Mouse (Mus musculus) embryonic facial prominence, embryonic 10.5 days (tissue): ENCODE results near the gene Tssk1. TPM values are rescaled to one million over a fixed set of nuclear protein-coding genes. Genes with fewer than 3 reads are reported as not detected.

Experiments
- DNase-seq: peaks from one replicate; pipeline ENCODE4 v3.0.0-alpha.2; 2017; ENCODE audit warnings: low spot score
- H3K27ac ChIP-seq: fragments of 300-500 bp; sonication (generic); replicated peaks from 2 replicates; pipeline ENCODE4 v1.5.1; 2016; ENCODE audit warnings: mild to moderate bottlenecking
- H3K27me3 ChIP-seq: fragments of 300-500 bp; sonication (generic); replicated peaks from 2 replicates; pipeline ENCODE4 v1.6.1; 2016; ENCODE audit warnings: low read depth, mild to moderate bottlenecking; ENCODE audit not compliant: poor library complexity, severe bottlenecking
- H3K36me3 ChIP-seq: fragments of 300-500 bp; sonication (generic); replicated peaks from 2 replicates; pipeline ENCODE4 v1.6.1; 2016; ENCODE audit warnings: mild to moderate bottlenecking, moderate library complexity
- H3K4me1 ChIP-seq: fragments of 300-500 bp; sonication (generic); 2 replicates; pipeline ENCODE4 v1.6.1; 2016
- H3K4me3 ChIP-seq: fragments of 300-500 bp; sonication (generic); 2 replicates; pipeline ENCODE4 v1.5.1; 2016; ENCODE audit warnings: mild to moderate bottlenecking, moderate library complexity
- H3K9me3 ChIP-seq: fragments of 300-500 bp; sonication (generic); 2 replicates; pipeline ENCODE4 v1.6.1; 2016; ENCODE audit warnings: mild to moderate bottlenecking
- WGBS: fragments of 180-500 bp; shearing (Covaris S2); methylation state at CpG from one replicate; pipeline ENCODE4 v1.1.7; 2016; 5-methylcytosine and 5-hydroxymethylcytosine counted together
- polyA plus RNA-seq: library from polyadenylated mRNA; unstranded; fragments of >200 nt; fragmentation: Nextera tagmentation; extraction: Ambion mirVana; gene quantifications from 2 replicates; pipeline ENCODE4 v1.2.1, GENCODE M21; 2016

Tssk1 gene
- polyA plus RNA-seq, result 0.04 TPM in 1 of 2 replicates, not detected in the other

DNA sequence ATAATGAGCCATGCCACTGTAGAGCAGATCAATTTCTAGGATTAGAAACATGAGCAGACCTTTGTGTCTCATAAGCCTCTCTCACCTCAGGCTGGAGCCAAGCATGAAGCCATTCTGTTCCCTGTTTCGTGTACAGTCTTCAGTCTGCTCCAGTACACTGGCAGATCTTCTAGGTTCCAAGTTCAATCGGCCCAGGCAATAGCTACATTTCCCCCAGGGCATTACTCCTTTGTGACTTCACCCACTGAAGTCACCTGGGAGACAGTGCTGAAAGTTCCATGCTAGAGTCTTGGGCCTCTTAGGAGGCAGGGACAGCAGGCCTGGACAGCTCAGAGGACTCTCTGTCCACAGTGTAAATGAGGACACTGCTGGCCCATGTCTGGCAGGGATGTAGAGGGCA lies at the start of gene Tssk1:
TSS of gene Tssk1 (plus strand) at position 301 of the 400 bp plus-strand sequence.
- no peak within 1 kb of the TSS for H3K27ac ChIP-seq
- no peaks in the 10 kb centered on the region for H3K27me3 ChIP-seq
- no peak within 1 kb of the TSS for H3K4me3 ChIP-seq
- peaks cover 22% of the 10 kb centered on the region for H3K36me3 ChIP-seq
- peaks cover 26% of the 10 kb centered on the region for H3K4me1 ChIP-seq
- no peak for DNase-seq
- 75% methylated on average over 2 of the region's 2 CpGs for WGBS
- no peaks in the 10 kb centered on the region for H3K9me3 ChIP-seq

DNA sequence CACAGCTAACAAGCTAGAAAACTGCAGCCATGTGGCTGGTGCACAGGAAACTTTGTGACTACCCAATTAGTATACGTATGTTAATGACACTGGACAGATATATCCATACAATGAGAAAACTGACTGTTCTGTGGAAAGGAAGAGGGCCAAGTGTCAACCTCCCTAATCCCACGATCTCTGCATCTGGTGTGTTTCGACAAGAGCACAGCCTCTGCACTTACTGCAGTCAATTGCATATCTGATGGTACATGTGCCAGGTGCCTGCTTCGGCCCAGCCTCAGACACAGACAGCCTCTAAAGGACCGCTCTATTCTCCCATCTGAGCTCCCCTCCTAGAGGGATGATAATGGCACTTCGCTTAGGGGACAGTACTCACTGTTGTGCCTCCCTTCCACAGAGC lies 45.6 kb upstream of the Tssk1 start:
- 94% methylated on average over 6 of the region's 6 CpGs for WGBS
- H3K36me3 ChIP-seq, result peaks cover 98% of the 10 kb centered on the region
- H3K27ac ChIP-seq, result no peak overlapping the region
- no peaks in the 10 kb centered on the region for H3K4me1 ChIP-seq
- no peaks in the 10 kb centered on the region for H3K27me3 ChIP-seq
- no peak overlapping the region for H3K4me3 ChIP-seq
- no peak for DNase-seq
- no peaks in the 10 kb centered on the region for H3K9me3 ChIP-seq

DNA sequence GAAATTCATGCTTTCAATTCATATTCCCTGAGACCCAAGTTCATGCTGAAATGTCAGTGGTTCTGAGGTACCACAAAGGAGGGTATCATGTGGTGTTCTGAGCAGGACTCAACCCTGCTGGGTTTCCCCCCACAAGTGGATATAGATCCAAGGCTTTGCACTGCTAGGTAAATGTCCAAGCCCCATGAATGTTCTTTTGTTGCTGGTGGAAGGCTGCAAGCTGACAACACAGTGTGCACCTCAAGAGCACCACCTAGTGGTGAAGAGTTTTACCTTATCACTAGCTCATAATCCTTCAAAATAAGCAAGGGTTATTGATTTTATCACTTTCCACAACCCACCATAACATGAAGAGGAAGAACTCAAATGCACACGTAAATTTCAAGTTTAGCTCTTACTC lies 45.1 kb upstream of the Tssk1 start:
- DNase-seq, result no peak
- 31% methylated on average over 1 of the region's 1 CpGs for WGBS

DNA sequence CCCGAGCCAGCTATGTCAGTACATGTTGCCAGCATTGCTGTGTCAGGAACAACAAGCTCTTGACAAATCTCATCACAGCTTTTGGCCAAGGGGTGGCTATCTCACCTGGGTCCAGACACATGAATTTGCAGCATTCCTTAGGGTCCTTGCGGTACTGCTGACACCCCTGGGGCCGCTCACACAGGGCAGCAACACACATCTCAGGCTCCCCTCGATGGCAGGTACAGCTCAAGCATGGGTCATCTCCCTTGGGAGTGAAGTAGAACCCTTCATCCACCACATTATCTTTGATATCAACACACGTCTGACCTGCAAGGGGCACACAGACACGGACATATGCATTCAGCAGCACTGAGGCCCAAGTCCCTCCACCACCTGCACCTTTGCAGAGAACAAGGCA lies 44.5 kb upstream of the Tssk1 start:
- Histone ChIP-seq H3K4me1 (no peaks in the 10 kb centered on the region), H3K9me3 (no peaks in the 10 kb centered on the region), H3K27me3 (no peaks in the 10 kb centered on the region), H3K27ac (no peak overlapping the region), H3K4me3 (no peak overlapping the region), H3K36me3 (peaks cover 98% of the 10 kb centered on the region)
- WGBS, result 85% methylated on average over 6 of the region's 6 CpGs
- DNase-seq, result no peak

More for the DNA sequence above, 45.1 kb upstream of the Tssk1 start:
- Histone ChIP-seq H3K27me3 (no peaks in the 10 kb centered on the region), H3K4me3 (no peak overlapping the region), H3K4me1 (no peaks in the 10 kb centered on the region), H3K9me3 (no peaks in the 10 kb centered on the region), H3K27ac (no peak overlapping the region), H3K36me3 (peaks cover 98% of the 10 kb centered on the region)

DNA sequence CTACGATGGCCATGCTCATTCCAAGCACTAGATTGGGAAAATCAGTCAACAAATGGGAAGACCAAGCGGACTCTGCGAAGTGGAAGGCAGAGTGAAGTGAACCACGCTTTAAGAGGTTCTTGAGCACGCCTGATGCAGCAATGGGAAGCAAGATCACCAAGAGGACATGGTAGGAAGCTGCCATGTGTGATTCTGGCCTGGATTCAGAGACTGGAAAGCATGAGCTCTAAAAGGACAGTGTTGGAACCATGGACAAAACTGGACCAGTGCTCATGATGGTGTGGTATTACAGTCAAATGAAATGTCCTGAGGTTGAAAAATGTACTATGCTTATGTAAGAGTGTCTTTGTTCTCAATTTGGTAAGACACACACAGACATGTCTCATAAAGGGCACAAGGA lies 42.7 kb upstream of the Tssk1 start:
- Histone ChIP-seq H3K27me3 (no peaks in the 10 kb centered on the region), H3K4me3 (no peak overlapping the region), H3K27ac (no peak overlapping the region), H3K9me3 (no peaks in the 10 kb centered on the region), H3K4me1 (no peaks in the 10 kb centered on the region), H3K36me3 (peaks cover 97% of the 10 kb centered on the region)
- no peak for DNase-seq
- 96% methylated on average over 5 of the region's 5 CpGs for WGBS

DNA sequence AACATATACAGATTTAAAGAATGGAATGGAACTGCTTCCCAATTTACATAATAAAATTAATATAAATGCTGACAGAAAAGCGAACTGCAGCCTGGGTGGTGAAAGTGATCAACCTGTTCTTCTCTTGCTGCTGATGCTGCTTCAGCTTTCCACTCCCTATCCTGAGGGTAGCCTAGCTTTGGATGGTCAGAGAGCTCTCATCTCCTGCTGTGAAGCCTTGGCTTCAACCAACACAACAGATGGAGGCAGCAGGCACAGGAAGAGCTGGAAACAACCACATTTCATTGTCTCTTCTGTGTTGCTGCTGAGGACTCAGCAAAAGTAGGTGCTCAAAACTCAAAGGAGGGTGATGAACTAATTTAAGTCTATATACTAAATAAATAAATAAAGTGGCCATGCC lies 42.2 kb upstream of the Tssk1 start:
- Histone ChIP-seq H3K36me3 (peaks cover 97% of the 10 kb centered on the region), H3K27me3 (no peaks in the 10 kb centered on the region), H3K4me3 (no peak overlapping the region), H3K9me3 (no peaks in the 10 kb centered on the region), H3K4me1 (no peaks in the 10 kb centered on the region), H3K27ac (no peak overlapping the region)
- 96% methylated on average over 1 of the region's 1 CpGs for WGBS
- no peak for DNase-seq

DNA sequence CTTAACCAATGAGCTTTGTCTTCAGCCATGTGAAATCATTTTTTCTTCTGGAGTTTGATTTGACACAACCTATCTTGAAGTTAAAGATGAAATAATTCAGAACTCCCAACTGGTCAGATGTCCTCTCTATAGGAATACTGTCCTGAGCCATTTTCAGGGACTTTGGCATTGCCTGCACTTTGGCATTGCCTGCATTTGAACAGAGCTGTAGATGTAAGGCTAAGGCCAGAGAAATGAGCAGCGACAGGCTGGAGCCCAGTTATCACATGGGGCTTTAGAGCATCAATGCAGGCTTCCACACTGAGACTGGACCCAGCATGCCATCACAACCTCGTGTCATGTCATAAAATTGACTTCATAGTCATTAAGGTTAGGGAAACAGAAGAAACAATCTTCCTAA lies 40.8 kb upstream of the Tssk1 start:
- peaks cover 97% of the 10 kb centered on the region for H3K36me3 ChIP-seq
- 90% methylated on average over 2 of the region's 2 CpGs for WGBS

DNA sequence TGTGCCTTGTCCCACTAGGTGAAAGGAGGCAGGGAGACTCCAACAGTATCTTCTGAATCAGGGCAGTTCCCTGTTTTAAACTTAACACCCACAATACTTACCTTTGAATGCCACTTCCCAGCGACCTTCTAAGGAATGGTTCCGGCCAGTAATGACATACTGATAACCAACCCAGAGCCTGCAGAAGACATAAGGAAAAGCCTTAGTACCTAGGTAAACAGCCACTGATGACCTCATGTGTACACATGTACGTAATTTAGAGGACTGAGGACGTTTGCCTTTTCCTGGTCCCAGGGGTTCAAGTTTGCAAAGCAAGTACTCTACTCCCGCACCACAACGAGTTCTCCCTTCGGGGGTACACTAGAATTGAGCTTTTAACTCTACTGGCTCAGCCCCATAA lies 36.9 kb upstream of the Tssk1 start:
- no peak overlapping the region for H3K27ac ChIP-seq
- no peaks in the 10 kb centered on the region for H3K27me3 ChIP-seq
- no peak for DNase-seq
- 92% methylated on average over 7 of the region's 7 CpGs for WGBS
- H3K4me3 ChIP-seq, result no peak overlapping the region
- peaks cover 96% of the 10 kb centered on the region for H3K36me3 ChIP-seq
- no peaks in the 10 kb centered on the region for H3K4me1 ChIP-seq
- H3K9me3 ChIP-seq, result no peaks in the 10 kb centered on the region

More for the DNA sequence above, 40.8 kb upstream of the Tssk1 start:
- no peaks in the 10 kb centered on the region for H3K9me3 ChIP-seq
- H3K4me3 ChIP-seq, result no peak overlapping the region
- DNase-seq, result no peak
- H3K27ac ChIP-seq, result no peak overlapping the region
- no peaks in the 10 kb centered on the region for H3K4me1 ChIP-seq
- no peaks in the 10 kb centered on the region for H3K27me3 ChIP-seq

DNA sequence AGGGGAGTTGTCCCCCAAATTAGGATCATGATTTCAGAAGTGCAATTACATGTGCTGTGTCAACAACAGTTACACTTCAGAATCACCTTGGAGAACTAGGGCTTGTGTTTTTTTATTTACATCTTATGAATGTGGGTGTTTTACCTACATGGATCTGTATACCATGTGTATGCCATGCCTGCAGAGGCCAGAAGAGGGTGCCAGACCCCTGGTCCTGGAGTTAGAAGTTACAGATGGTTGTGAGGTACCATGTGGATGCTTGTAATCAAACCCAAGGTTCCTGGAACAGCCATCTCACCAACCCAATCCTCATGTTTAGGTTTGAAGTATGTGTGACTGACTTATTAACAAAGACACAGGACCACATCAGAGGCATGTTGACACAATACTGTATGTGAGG lies 35.4 kb upstream of the Tssk1 start:
- H3K4me3 ChIP-seq, result no peak overlapping the region
- no peaks in the 10 kb centered on the region for H3K27me3 ChIP-seq
- H3K27ac ChIP-seq, result no peak overlapping the region
- DNase-seq, result peak; percentile 40
- H3K9me3 ChIP-seq, result no peaks in the 10 kb centered on the region
- peaks cover 91% of the 10 kb centered on the region for H3K36me3 ChIP-seq
- no peaks in the 10 kb centered on the region for H3K4me1 ChIP-seq

DNA sequence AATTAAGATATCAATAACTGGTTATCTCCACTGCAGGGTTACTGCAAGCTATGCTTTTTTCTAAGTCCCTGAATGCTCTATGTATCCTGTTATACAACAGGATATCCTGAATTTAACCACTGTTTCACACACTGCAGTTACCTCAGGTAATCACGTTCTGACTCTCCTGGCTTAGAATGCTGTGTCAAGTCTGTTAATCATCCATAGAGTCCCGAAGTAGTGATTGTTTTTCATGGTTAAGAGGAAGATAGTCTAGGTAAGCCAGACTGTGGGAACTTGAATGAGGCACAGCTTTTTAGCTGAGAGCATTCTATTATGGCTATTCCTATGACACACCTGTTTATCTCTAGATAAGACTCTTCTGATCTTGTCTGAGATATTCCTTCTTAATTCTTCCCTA lies 28.7 kb upstream of the Tssk1 start:
- H3K36me3 ChIP-seq, result peaks cover 83% of the 10 kb centered on the region
- H3K4me1 ChIP-seq, result no peaks in the 10 kb centered on the region
- 89% methylated on average over 2 of the region's 2 CpGs for WGBS
- no peaks in the 10 kb centered on the region for H3K9me3 ChIP-seq
- no peak overlapping the region for H3K4me3 ChIP-seq
- no peak for DNase-seq
- H3K27me3 ChIP-seq, result no peaks in the 10 kb centered on the region
- no peak overlapping the region for H3K27ac ChIP-seq

DNA sequence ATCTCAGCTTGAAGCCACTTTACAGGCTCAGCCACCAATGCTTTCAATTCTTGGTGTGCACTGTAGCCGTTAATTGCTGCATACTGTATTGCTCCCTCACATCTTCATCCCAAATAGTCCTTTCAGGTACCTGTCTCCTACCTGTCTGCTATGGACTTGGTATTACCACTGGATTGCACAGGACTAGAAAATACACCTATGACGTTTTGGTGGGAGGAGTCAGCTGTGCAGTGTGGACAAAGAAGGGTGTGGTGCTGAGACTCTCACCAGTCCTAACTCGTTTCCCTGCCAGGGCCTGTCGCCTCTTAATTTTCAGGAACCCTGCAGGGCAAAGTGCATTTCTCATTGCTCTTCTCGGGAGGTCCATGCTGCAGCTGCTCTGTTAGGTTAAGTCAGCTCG lies 28.3 kb upstream of the Tssk1 start:
- H3K4me3 ChIP-seq, result no peak overlapping the region
- 77% methylated on average over 6 of the region's 6 CpGs for WGBS
- no peaks in the 10 kb centered on the region for H3K4me1 ChIP-seq
- H3K9me3 ChIP-seq, result no peaks in the 10 kb centered on the region
- H3K27ac ChIP-seq, result no peak overlapping the region
- H3K27me3 ChIP-seq, result no peaks in the 10 kb centered on the region
- no peak for DNase-seq
- H3K36me3 ChIP-seq, result peaks cover 83% of the 10 kb centered on the region

DNA sequence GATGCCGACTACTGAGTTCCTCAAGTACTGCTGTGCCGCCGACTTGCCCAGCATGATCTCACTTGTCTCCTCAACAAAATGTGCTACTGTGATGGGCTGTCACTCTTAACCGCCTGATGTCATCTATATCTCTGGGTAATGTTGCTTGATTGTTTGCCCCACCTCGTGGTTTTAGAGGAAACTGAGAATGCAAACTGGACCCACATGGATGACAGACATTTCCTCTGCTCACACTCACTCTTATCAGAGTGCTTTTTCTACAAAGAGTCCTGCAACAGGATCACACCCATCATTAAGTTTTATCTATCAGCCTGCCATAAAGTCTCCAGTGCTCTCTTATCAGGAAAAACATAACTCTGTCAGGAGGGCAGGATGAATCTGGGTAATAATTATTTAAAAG lies 22.8 kb upstream of the Tssk1 start:
- Histone ChIP-seq H3K27ac (no peak overlapping the region), H3K27me3 (no peaks in the 10 kb centered on the region), H3K4me1 (0 out of 2 replicates have a peak, but pooled peaks cover 5% of the 10 kb centered on the region), H3K36me3 (peaks cover 73% of the 10 kb centered on the region), H3K9me3 (no peaks in the 10 kb centered on the region), H3K4me3 (no peak overlapping the region)
- DNase-seq, result no peak
- WGBS, result 90% methylated on average over 5 of the region's 5 CpGs

DNA sequence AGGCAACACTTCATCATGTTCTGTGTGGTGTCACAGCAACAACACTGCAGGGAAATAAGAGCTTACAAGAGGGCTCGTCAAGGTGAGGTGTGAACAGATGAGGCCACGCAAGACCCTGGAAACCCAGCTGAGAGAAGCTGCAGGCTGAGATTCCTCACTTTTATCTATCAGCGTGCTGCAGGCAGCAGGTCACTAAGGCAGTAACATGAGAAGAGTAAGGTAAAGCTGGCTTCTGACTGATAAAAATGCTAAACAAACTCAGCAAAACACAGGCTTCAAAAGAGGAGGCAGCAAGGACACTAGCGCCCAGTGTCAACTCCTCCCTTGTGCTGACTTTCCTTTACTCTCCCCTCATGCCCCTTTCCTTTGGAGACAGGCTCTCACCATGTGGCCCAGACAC lies 21.0 kb upstream of the Tssk1 start:
- Histone ChIP-seq H3K27me3 (no peaks in the 10 kb centered on the region), H3K4me3 (no peak overlapping the region), H3K9me3 (no peaks in the 10 kb centered on the region), H3K27ac (no peak overlapping the region), H3K36me3 (peaks cover 77% of the 10 kb centered on the region), H3K4me1 (0 out of 2 replicates have a peak, but pooled peaks cover 5% of the 10 kb centered on the region)
- 64% methylated on average over 4 of the region's 4 CpGs for WGBS
- DNase-seq, result no peak

DNA sequence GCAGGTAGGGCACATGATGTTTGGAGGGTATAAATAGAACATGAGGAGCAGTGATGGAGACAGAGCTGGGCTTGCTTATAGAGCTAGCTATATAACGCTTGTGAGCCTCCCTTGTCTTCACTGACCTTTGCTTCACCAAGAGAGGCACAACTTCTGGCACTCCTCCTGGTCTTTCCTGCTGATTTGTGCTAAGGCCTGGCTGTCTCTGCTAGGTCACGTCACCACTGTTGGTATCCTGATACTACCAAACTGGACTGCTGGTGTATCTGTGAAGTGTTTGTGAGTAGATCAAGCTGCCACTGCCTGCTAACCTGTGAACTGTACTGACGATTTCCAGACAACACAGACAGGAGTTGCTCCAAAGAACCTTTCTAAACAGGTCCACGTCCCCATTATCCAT lies 18.8 kb upstream of the Tssk1 start:
- no peak for DNase-seq
- 85% methylated on average over 4 of the region's 4 CpGs for WGBS

More for the DNA sequence above, 18.8 kb upstream of the Tssk1 start:
- no peaks in the 10 kb centered on the region for H3K27me3 ChIP-seq
- H3K4me3 ChIP-seq, result no peak overlapping the region
- H3K27ac ChIP-seq, result no peak overlapping the region
- H3K36me3 ChIP-seq, result peaks cover 77% of the 10 kb centered on the region
- 0 out of 2 replicates have a peak, but pooled peaks cover 5% of the 10 kb centered on the region for H3K4me1 ChIP-seq
- H3K9me3 ChIP-seq, result no peaks in the 10 kb centered on the region
